Mouse (Mus musculus): Measurements from ENCODE around the gene Gm44503. TPM values are rescaled to one million over a fixed set of nuclear protein-coding genes. Genes with fewer than 3 reads are reported as not detected.

The Gm44503 gene
- polyA plus RNA-seq, 1 experiment from 2014 or later = not detected

DNA sequence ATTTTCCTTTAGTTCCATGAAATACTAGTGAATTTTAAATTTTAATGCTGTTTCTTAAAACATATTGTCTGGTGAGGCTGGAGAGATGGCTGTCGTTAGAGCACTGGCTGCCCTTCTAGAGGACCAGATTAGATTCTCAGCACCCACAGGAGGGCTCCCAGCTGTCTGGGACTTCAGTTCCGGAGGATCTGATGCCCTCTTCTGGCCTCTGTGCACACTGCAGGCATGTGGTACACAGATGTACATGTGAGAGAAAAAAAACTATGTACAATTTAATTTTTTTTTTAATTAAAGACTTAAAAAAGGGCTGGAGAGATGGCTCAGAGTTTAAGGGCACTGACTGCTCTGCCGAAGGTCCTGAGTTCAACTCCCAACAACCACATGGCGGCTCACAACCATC, 23.3 kb upstream of the Gm44503 start:
- Histone ChIP-seq H3K9me3 (ENCODE audit: control insufficient read depth, low read length) (no peaks in the 10 kb centered on the region), H3K4me3 (ENCODE audit: low read length) (no peak overlapping the region), H3K27ac (ENCODE audit: low read depth, low read length) (no peak overlapping the region), H3K36me3 (ENCODE audit: control insufficient read depth, insufficient read depth, low read length) (peaks cover 2% of the 10 kb centered on the region; the same call in 1 of the 2 replicates), H3K4me1 (ENCODE audit: control insufficient read depth, insufficient read depth, low read length) (no peaks in the 10 kb centered on the region), H3K4me2 (replicated peaks; ENCODE audit: low read depth, low read length) (no peak overlapping the region), H3K9ac (ENCODE audit: low read depth, low read length) (no peak overlapping the region), H3K27me3 (ENCODE audit: control insufficient read depth, insufficient read depth, low read length) (no peaks in the 10 kb centered on the region)
- ATAC-seq (ENCODE audit: low FRiP score, low TSS enrichment) = no peak
- 90% methylated on average over 4 of the region's 4 CpGs for WGBS

DNA sequence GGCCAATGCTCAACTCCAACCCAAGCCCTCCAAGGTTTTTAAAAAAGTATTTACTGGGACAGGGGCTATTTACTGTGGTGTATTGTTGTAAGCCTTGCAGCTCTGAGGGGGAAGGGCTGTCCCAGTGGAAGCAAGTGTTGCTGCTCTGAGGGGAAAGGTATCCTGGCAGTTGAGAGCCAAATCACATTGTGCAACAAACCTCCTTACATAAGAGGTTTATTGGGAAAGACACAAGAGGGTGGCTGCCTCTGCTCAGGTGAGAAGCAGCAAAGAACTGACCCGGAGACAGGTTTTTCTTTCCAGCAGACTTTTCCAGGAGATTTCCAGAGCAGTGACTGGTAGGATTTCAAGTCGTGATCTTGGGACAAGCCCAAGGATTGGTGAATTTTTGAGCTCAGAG, 22.4 kb upstream of the Gm44503 start:
- H3K36me3 ChIP-seq (ENCODE audit: control insufficient read depth, insufficient read depth, low read length) = peaks cover 2% of the 10 kb centered on the region; the same call in 1 of the 2 replicates
- no peak for ATAC-seq (ENCODE audit: low FRiP score, low TSS enrichment)
- H3K4me3 ChIP-seq (ENCODE audit: low read length) = no peak overlapping the region
- H3K27me3 ChIP-seq (ENCODE audit: control insufficient read depth, insufficient read depth, low read length) = no peaks in the 10 kb centered on the region
- no peak overlapping the region for H3K4me2 ChIP-seq (replicated peaks; ENCODE audit: low read depth, low read length)
- H3K4me1 ChIP-seq (ENCODE audit: control insufficient read depth, insufficient read depth, low read length) = no peaks in the 10 kb centered on the region
- H3K27ac ChIP-seq (ENCODE audit: low read depth, low read length) = no peak overlapping the region
- 80% methylated on average over 2 of the region's 2 CpGs for WGBS
- H3K9ac ChIP-seq (ENCODE audit: low read depth, low read length) = no peak overlapping the region
- H3K9me3 ChIP-seq (ENCODE audit: control insufficient read depth, low read length) = no peaks in the 10 kb centered on the region

DNA sequence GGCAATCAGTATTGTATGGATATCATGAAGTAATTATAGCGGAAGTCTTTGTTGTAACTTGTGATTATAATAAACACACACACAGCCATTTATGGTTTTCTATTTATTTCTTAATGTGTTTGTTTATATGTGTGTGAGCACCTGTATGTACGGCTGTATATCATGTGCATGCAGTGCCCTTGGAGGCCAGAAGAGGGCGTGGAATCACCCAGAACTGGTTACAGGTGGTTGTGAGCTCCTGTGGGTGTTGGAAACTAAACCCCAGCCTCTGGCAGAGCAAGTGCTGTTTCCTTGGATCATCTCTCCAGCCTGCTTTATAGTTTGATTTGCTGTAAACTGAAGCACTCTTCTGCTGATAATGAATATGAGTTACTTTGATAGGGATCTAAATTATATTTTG, 15.2 kb upstream of the Gm44503 start:
- Histone ChIP-seq H3K9ac (ENCODE audit: low read depth, low read length) (no peak overlapping the region), H3K4me1 (ENCODE audit: control insufficient read depth, insufficient read depth, low read length) (no peaks in the 10 kb centered on the region), H3K9me3 (ENCODE audit: control insufficient read depth, low read length) (peaks cover 3% of the 10 kb centered on the region; the same call in 1 of the 2 replicates), H3K27ac (ENCODE audit: low read depth, low read length) (no peak overlapping the region), H3K27me3 (ENCODE audit: control insufficient read depth, insufficient read depth, low read length) (no peaks in the 10 kb centered on the region), H3K4me2 (replicated peaks; ENCODE audit: low read depth, low read length) (no peak overlapping the region), H3K36me3 (ENCODE audit: control insufficient read depth, insufficient read depth, low read length) (peaks cover 20% of the 10 kb centered on the region), H3K4me3 (ENCODE audit: low read length) (no peak overlapping the region)
- no peak for ATAC-seq (ENCODE audit: low FRiP score, low TSS enrichment)
- WGBS = 66% methylated on average over 3 of the region's 3 CpGs

DNA sequence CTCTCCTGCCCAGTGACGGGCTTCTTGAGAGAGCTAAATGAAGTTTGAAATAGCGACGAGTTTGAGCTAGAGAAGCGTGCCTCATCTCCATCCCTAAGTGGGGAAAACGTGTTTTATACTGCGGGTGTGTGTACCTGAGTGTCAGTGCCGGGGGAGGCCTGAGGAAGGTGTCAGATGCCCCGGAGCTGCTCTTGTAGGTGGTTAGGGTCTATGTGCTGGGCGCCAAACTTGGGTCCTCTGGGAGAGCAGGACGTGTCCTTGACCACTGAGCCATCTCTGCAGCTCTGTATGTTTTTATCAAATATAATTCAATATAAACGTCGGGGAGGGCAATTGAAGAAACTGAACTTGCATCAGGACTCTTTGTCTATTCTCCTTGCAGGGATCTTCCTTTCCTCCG, 14.4 kb upstream of the Gm44503 start:
- WGBS = 91% methylated on average over 13 of the region's 13 CpGs

DNA sequence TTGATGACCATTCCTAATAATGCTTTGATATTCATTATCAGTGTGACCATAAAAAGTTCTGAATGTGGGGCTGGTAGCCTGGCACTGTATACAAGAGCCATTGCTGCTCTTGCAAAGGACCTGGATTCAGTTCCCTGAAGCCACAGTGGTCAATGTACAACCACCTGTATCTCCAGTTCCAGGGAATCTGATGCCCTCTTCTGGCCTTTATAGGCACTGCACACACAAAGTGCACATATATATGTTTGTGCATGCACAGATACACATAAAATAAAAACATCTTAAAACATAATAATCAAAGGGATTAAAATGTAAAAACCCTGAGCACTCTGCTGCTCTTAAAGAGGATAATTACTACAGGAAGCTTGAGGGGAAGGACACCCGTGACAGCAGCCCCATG, 11.6 kb upstream of the Gm44503 start:
- Histone ChIP-seq H3K27ac (ENCODE audit: low read depth, low read length) (no peak overlapping the region), H3K4me2 (replicated peaks; ENCODE audit: low read depth, low read length) (no peak overlapping the region), H3K4me3 (ENCODE audit: low read length) (no peak overlapping the region), H3K9ac (ENCODE audit: low read depth, low read length) (no peak overlapping the region), H3K4me1 (ENCODE audit: control insufficient read depth, insufficient read depth, low read length) (no peaks in the 10 kb centered on the region), H3K9me3 (ENCODE audit: control insufficient read depth, low read length) (peaks cover 3% of the 10 kb centered on the region; the same call in 1 of the 2 replicates), H3K36me3 (ENCODE audit: control insufficient read depth, insufficient read depth, low read length) (peaks cover 20% of the 10 kb centered on the region), H3K27me3 (ENCODE audit: control insufficient read depth, insufficient read depth, low read length) (no peaks in the 10 kb centered on the region)
- 96% methylated on average over 1 of the region's 1 CpGs for WGBS
- ATAC-seq (ENCODE audit: low FRiP score, low TSS enrichment) = no peak

More for the DNA sequence above, 14.4 kb upstream of the Gm44503 start:
- no peak for ATAC-seq (ENCODE audit: low FRiP score, low TSS enrichment)
- peaks cover 3% of the 10 kb centered on the region; the same call in 1 of the 2 replicates for H3K9me3 ChIP-seq (ENCODE audit: control insufficient read depth, low read length)
- H3K27ac ChIP-seq (ENCODE audit: low read depth, low read length) = no peak overlapping the region
- no peak overlapping the region for H3K4me3 ChIP-seq (ENCODE audit: low read length)
- no peak overlapping the region for H3K9ac ChIP-seq (ENCODE audit: low read depth, low read length)
- H3K4me2 ChIP-seq (replicated peaks; ENCODE audit: low read depth, low read length) = no peak overlapping the region
- H3K27me3 ChIP-seq (ENCODE audit: control insufficient read depth, insufficient read depth, low read length) = no peaks in the 10 kb centered on the region
- H3K4me1 ChIP-seq (ENCODE audit: control insufficient read depth, insufficient read depth, low read length) = no peaks in the 10 kb centered on the region
- H3K36me3 ChIP-seq (ENCODE audit: control insufficient read depth, insufficient read depth, low read length) = peaks cover 20% of the 10 kb centered on the region

DNA sequence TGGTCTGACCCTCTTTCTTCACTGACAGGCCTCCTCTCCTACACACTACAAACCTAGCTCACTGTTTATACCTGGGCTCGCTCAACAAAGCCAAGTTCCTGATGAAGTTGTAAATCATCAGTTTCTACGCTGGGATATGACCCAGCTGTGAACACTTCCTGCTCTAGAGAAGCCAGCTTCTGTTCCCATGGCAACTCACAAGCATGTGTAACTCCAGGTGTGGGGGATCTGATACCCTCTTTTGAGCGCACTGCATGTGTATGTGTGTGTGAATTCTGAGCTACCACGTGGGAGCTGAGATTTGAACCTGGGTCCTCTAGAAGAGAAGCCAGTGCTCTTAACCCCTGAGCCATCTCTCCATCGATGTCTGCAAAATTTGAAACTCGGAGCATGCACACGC, 9.1 kb upstream of the Gm44503 start:
- WGBS = 50% methylated on average over 7 of the region's 7 CpGs
- H3K9me3 ChIP-seq (ENCODE audit: control insufficient read depth, low read length) = peaks cover 3% of the 10 kb centered on the region; the same call in 1 of the 2 replicates
- H3K4me2 ChIP-seq (replicated peaks; ENCODE audit: low read depth, low read length) = no peak overlapping the region
- ATAC-seq (ENCODE audit: low FRiP score, low TSS enrichment) = peak; percentile 62; the same call in 1 of the 2 replicates
- H3K4me1 ChIP-seq (ENCODE audit: control insufficient read depth, insufficient read depth, low read length) = no peaks in the 10 kb centered on the region
- no peak overlapping the region for H3K27ac ChIP-seq (ENCODE audit: low read depth, low read length)
- H3K36me3 ChIP-seq (ENCODE audit: control insufficient read depth, insufficient read depth, low read length) = peaks cover 19% of the 10 kb centered on the region
- no peak overlapping the region for H3K9ac ChIP-seq (ENCODE audit: low read depth, low read length)
- no peak overlapping the region for H3K4me3 ChIP-seq (ENCODE audit: low read length)
- H3K27me3 ChIP-seq (ENCODE audit: control insufficient read depth, insufficient read depth, low read length) = no peaks in the 10 kb centered on the region

DNA sequence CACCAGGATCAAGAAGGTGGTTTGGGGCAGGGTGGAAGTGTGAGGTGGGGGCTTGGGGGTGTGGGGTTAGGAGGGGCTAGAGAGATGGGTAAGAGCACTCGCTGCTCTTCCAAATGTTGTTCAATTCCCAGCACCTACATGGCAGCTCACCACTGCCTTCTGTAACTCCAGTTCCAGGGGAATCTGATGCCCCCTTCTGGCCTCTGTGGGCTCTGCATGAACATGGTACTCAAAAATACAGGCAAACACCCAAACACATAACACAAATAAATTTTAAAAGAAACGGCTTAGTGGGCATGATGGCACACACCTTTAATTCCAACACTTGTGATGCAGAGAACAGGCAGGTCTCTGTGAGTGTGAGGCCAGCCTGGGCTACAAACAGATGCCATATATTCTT, 3.9 kb upstream of the Gm44503 start:
- WGBS = 61% methylated on average over 2 of the region's 2 CpGs

DNA sequence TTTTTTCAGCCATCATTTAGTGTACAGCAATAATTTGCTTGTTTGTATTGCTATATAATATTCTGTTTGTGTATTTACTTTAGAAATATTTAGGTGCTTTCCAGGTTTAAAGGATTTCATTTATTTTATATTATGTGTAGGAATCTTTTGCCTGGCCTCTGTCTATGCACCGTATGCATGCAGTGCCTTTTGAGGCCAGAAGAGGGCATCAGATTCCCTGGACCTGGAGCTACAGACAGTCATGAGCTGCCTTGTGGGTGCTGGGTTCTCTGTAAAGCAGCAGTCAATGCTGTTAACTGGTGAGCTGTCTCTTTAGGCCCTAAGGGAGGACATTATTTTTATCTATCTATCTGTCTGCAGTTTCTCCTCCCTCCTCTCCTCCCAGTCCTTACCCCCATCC, 3.1 kb upstream of the Gm44503 start:
- no peaks in the 10 kb centered on the region for H3K27me3 ChIP-seq (ENCODE audit: control insufficient read depth, insufficient read depth, low read length)
- no peaks in the 10 kb centered on the region for H3K36me3 ChIP-seq (ENCODE audit: control insufficient read depth, insufficient read depth, low read length)
- H3K4me2 ChIP-seq (replicated peaks; ENCODE audit: low read depth, low read length) = no peak overlapping the region
- H3K4me1 ChIP-seq (ENCODE audit: control insufficient read depth, insufficient read depth, low read length) = no peaks in the 10 kb centered on the region
- no peaks in the 10 kb centered on the region for H3K9me3 ChIP-seq (ENCODE audit: control insufficient read depth, low read length)
- ATAC-seq (ENCODE audit: low FRiP score, low TSS enrichment) = no peak
- H3K27ac ChIP-seq (ENCODE audit: low read depth, low read length) = no peak overlapping the region
- no peak overlapping the region for H3K9ac ChIP-seq (ENCODE audit: low read depth, low read length)
- H3K4me3 ChIP-seq (ENCODE audit: low read length) = no peak overlapping the region
- 23% methylated on average over 1 of the region's 1 CpGs for WGBS

More for the DNA sequence above, 3.9 kb upstream of the Gm44503 start:
- Histone ChIP-seq H3K4me2 (replicated peaks; ENCODE audit: low read depth, low read length) (no peak overlapping the region), H3K9me3 (ENCODE audit: control insufficient read depth, low read length) (no peaks in the 10 kb centered on the region), H3K27me3 (ENCODE audit: control insufficient read depth, insufficient read depth, low read length) (no peaks in the 10 kb centered on the region), H3K36me3 (ENCODE audit: control insufficient read depth, insufficient read depth, low read length) (no peaks in the 10 kb centered on the region), H3K4me1 (ENCODE audit: control insufficient read depth, insufficient read depth, low read length) (no peaks in the 10 kb centered on the region), H3K9ac (ENCODE audit: low read depth, low read length) (no peak overlapping the region), H3K4me3 (ENCODE audit: low read length) (no peak overlapping the region), H3K27ac (ENCODE audit: low read depth, low read length) (no peak overlapping the region)
- no peak for ATAC-seq (ENCODE audit: low FRiP score, low TSS enrichment)

DNA sequence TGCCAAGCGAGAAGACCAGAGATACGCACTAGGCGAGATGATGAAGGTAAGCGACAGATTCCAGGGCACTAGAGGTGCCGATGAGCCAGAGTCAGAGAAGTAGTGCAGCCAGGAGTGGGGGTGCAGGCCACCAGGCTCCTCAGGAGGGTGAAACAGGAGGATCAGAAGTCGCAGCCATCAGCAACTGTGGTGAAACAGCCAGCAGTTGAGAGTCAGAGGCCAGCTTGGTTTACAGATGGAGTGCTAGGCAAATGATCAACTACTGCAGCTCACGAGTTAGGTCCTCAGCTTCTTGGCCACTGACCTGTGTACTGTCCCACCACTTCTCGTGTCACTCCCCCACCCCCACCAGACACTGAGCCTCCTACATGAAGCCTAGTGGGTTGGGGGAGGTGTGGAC, 2.7 kb downstream of the Gm44503 start:
- Histone ChIP-seq H3K4me1 (ENCODE audit: control insufficient read depth, insufficient read depth, low read length) (no peaks in the 10 kb centered on the region), H3K27ac (ENCODE audit: low read depth, low read length) (no peak overlapping the region), H3K36me3 (ENCODE audit: control insufficient read depth, insufficient read depth, low read length) (no peaks in the 10 kb centered on the region), H3K27me3 (ENCODE audit: control insufficient read depth, insufficient read depth, low read length) (no peaks in the 10 kb centered on the region), H3K9me3 (ENCODE audit: control insufficient read depth, low read length) (no peaks in the 10 kb centered on the region), H3K4me2 (replicated peaks; ENCODE audit: low read depth, low read length) (no peak overlapping the region), H3K4me3 (ENCODE audit: low read length) (no peak overlapping the region), H3K9ac (ENCODE audit: low read depth, low read length) (no peak overlapping the region)
- ATAC-seq (ENCODE audit: low FRiP score, low TSS enrichment) = no peak
- WGBS = 70% methylated on average over 8 of the region's 8 CpGs
